Mouse (Mus musculus): Measurements from ENCODE around the gene Skil. TPM values are rescaled to one million over a fixed set of nuclear protein-coding genes. Genes with fewer than 3 reads are reported as not detected.
"Not testable (repeated sequence)": the region's sequence is repeated elsewhere in the genome, so short reads cannot be mapped to it uniquely, and the experiment has no call there.

Skil gene
- total RNA-seq, 2 experiments from 2014 or later: 13.2 to 17.1 TPM

DNA sequence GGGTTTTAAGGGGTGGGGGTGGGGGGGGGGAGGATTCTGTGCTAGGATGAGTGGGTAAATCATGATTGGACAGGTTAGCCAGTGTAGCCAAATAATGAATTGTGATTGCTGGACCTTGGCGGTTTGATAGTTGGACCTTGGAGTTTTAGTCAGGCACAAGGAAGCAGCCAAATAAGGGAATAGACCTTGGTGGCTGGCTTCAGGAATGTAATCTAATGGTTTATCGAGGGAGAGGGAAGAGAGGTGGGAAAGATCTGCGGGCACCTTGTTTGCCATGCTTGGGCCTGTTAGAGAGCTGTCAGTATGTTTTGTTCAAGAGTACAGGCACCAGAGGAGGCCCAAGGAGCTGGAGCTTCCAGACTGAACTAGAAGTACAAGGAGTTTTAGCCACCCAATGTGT lies 32.0 kb downstream of the Skil start:
- no peak for DNase-seq (ENCODE audit: low spot score)

DNA sequence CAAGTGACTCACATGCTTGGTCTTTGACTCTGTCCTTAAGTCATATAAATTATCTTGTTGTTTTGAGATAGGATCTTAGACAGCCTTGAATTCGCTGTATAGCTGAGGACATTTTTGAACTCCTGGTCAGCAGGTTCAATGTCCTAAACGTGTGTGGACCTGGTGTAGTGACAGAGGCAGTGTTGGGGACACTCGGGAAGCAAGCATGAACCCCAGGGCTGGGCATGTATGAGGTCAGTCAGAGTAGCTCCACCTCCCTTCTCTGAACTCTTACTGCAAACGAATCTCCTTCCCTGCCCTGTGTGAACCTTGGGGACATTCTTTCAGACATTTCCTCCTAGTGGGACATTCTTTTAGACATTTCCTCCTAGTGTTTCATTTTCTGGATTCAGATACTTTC lies 34.9 kb downstream of the Skil start:
- DNase-seq (ENCODE audit: low spot score): no peak

DNA sequence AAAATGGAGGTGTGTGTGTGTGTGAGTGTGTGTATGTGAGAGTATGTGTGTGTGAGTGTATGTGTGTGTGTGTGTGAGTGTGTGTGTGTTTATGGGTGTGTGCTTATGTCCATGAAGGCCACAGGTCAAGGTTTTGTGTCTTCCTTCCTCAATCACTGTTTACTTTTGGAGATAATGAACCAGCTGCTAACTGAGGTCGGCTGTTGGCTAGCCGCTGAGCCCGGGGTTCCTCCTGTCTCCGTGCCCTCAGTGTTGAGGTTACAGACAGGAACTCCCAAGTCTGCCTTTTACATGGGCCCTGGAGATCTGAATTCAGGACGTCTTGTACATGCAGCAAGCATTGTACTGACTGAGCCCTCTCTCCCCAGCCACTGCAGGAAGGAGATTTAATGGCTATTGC lies 38.8 kb downstream of the Skil start:
- no peak for DNase-seq (ENCODE audit: low spot score)

DNA sequence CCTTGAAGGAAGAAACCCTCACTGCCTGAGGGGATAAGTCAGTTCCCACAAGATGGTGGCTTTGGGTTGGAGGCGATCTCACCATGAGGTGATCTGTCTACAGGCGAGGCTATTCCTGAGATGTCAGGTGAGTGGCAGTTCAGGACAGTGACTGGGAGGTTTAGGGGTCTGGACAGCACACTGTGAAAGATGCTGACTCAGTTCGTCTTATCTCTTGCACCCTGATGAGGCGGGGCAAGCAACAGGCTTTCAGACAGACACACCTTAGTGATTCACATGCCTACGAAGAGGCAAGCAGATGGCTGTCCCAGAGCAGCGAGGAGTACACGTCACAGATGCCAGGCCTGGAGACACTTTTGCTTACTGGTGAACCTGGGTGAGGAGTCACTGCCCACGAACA lies 39.4 kb downstream of the Skil start:
- DNase-seq (ENCODE audit: low spot score): no peak

DNA sequence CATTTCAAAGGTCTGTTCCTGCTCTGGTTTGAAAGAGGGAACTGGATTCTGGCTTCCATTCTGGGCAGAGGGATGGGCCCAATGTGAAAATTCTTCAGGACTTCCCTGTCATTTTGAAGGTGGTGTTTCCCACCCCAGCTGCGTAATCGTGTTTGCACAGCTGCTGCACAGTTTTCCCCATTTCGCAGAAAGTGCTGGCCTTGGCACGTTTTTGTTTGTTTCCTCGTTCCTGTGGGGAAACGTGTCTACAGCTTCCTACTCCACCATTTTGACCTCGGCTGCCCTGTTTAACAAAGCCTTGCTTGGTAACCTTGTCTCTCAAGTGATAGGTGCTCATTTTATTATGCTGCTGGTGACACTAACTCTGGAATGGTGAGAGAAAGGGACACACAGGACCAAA lies 39.8 kb downstream of the Skil start:
- DNase-seq (ENCODE audit: low spot score): no peak

DNA sequence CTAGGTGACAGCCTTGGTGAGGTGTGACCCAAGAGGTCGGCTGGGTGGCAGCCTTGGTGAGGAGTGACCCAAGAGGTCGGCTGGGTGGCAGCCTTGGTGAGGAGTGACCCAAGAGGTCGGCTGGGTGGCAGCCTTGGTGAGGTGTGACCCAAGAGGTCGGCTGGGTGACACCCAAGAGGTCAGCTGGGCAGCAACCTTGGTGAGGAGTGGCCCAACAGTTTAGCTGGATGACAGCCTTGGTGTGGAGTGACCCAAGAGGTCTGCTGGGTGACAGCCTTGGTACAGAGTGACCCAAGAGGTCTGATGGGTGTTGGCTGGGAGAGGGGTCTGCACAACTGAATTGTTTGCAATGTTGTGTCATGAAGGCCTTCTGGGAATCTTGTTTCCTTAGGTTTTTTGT lies 41.7 kb downstream of the Skil start:
- DNase-seq (ENCODE audit: low spot score): not testable (repeated sequence)

DNA sequence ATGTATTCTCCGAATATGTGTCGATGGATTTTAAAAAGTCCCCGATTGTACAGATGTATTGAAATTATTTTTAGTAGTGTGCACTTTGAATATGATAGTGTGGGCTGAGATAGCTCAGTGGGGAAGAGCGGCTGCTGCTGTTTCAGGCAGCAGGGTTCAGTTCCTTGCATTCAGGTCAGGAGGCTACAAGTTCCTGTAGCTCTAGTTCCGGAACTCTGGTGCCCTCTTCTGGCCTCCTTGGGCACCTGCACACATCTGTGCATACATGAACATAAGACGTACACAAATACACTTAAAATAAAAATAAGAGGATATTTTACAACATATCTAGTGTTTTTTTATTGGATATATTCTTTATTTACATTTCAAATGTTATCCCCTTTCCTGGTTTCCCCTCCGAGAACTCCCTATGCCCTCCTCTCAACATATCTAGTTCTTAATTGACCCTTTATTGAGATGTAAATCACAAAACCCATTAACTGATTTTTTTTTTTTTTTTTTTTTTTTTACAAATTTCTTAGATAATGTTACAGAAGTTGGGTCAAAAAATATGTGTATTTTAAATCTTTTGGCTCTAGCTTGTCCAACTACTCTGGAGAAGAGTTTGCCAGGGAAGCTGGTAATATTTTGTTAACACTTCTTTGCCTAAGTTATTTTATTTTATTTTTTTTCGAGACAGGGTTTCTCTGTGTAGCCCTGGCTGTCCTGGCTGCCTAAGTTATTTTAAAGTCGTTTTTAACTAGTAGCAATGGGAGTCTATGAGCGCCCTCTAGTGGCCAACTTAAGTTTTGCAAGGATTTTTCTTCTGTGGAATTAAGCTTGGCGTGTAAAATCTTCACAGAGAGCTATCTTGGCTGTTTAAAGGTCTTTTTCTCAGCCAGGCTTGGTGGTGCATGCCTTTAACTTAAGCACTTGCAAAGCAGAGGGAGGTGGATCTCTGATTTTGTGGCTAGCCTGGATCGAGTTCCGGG lies 43.9 kb downstream of the Skil start:
- peak; percentile 78 for DNase-seq (ENCODE audit: low spot score)

DNA sequence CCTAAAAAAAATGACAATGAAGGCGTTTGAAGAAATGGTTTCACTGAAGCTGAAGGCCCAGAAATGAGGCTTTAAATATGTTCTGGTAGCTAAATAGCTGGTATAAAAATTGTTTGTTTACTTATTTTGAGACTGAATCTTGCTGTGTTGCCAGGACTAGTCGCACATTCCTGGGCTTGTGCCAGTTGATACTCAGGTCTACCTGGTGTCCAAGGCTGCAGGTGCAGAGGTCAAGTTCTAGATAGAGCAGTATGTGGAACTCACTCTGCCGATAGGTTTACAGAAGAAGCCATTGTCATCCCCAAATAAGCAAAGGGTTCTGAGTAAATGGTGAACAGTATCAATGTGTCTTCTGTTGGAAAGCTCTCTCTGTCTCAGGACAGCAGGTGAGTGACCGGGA lies 46.8 kb downstream of the Skil start:
- no peak for DNase-seq (ENCODE audit: low spot score)

DNA sequence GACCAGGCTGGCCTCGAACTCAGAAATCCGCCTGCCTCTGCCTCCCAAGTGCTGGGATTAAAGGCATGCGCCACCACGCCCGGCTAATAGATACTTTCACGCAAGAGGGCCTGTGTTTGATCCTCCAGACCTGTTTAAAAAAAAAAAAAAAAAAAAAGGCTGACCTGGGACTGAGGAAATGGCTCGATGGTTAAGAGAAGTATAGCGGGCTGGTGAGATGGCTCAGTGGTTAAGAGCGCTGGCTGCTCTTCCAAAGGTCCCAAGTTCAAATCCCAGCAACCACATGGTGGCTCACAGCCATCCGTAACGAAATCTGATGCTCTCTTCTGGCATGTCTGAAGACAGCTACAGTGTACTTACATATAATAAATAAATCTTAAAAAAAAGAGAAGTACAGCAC lies 50.4 kb downstream of the Skil start:
- not testable (repeated sequence) for DNase-seq (ENCODE audit: low spot score)

DNA sequence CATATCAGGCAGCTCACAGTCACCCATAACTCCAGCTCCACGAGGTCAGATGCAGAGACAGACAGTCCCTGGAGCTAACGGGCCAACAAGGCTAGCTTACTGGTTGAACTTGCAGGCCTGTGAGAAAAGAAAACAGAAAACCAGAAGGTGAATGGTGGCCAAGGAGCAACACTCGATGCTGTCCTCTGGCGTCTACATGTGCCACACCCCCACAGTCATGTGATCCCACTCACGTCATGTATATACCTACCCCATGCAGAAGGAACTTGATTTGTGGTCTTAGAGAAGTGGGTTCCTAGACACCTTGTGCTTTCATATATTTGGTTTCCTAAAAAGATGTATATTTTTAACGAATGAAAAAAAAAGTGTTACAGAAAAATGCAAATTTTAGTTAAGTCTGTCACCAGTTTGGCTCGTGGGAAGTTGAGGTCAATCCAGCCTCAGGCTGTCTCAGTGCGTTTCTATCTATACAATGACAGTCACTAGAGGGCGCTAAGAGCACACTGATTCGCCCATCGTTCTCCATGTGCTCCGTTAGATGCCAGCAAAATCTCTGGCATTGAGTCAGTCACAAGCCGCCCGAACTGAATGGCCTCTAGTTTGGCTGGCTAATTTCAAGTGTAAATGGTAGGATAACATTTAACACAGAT lies 50.9 kb downstream of the Skil start:
- peak; percentile 88 for DNase-seq (ENCODE audit: low spot score)

DNA sequence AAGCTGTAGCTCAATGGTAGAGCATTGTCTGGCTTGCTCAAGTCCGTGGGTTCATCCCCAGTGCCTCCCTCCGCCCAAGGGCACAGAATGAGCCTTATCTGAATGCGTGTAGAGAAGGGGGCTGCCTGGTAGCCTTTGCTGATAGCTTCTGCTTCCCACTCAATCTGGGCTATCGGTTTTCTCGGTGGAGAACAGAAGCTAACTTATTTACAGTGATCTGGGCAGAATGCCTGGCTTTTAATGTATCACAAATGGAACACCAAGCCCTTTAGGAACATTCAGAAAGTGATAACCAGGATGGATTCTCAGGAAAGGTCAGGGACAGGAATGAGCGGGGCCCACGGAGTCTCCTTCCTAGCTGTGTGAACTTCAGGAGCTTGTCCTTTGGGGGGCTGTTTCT lies 53.7 kb downstream of the Skil start:
- no peak for DNase-seq (ENCODE audit: low spot score)

DNA sequence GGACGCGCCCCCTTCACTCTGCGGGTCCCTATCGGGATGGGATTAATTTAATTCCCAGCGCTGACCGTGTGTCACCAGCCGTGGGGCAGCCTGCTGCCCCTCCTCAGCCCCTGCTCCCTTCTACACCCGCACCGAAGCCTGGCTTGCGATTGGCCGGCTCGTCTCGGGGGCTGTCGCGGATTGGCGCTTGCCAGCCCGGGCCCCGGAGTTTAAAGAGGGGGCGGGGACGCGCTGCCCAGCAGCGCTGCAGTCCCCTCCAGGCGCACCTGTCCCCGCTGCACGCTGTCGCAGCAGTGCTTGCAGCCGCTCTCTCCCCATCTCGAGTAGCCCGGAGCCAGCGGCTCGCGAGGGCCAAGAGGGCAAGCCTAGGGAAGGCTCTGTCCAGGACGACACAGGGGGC lies 54.8 kb downstream of the Skil start, which contains the start of gene Cldn11:
TSS of gene Cldn11 (plus strand) at position 215 of the 400 bp plus-strand sequence.
- no peak for DNase-seq (ENCODE audit: low spot score)

DNA sequence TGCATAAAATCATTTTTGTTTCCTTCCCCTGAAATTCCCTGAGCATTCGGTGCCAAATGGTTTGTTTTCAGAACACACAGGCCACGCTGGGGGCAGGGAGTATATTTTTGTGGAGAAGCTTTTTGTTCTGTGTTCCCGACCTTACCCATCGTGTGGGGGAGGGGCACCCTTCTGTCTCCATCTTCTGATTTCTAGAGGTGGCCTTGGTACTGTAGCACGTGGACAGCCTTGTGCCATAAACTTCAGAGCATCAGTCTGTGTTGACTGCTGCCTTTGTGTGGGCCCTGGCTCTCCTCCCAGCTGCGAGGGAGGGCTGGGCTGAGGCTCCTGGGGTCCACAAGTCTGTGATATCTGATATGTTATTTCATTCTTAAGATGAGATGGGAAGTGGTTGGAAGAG lies 57.2 kb downstream of the Skil start:
- DNase-seq (ENCODE audit: low spot score): no peak

DNA sequence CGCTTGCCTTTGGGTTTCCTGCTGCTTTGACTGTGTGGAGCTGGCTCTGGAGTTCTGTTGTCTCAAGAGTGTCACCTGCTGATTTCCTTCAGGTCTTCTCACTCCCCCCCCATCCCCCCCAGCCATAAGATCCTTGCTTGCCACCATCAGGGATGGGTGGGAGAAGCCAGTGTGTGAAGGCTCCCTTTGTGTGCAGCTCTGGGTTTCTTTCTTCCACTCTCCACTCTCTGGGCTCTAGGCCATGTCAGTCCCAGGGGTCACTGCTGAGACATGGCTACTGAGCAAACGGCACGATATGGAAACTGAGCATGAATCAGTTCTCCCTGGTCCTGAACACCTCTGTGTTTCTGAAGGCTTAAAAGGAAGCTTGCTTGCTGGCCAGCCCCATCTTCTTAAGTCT lies 61.3 kb downstream of the Skil start:
- DNase-seq (ENCODE audit: low spot score): no peak

DNA sequence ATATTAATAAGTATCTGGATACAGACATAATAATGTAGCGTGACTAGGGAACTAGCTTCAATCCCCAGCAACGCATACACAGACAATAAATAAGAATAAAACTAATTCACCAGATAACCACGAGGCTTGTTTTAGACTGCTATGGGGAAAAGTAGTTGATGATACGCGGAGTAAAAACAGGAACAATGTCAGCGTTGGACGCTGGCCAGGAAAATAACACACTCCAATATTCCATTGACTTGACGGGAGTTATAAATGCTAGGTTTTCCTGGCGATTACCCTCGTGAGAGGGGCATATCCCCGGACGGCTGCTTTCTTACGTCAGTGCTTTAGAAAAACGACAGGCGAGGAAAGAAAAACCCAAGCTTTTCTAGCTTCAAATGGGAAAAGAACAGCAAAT lies 62.9 kb downstream of the Skil start:
- no peak for DNase-seq (ENCODE audit: low spot score)

DNA sequence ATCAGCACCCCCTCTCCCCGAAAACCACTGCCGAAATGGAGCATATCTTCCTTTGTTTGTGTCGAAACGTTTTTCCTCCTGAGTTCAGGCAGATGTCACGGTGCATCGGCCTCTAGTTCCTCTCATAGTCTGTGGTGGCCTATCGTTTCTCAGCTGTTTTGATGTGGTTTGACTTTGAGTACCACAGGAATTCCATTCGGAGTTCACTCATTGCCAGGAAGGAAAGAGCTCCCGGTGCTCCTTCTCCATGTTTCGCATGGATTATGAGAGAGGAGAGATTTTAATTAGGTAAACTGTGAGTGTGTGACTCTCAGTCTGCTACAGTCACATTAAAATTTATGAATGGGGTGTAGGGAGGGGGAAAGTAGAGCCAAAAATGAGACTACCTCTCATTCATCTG lies 65.2 kb downstream of the Skil start:
- DNase-seq (ENCODE audit: low spot score): no peak

DNA sequence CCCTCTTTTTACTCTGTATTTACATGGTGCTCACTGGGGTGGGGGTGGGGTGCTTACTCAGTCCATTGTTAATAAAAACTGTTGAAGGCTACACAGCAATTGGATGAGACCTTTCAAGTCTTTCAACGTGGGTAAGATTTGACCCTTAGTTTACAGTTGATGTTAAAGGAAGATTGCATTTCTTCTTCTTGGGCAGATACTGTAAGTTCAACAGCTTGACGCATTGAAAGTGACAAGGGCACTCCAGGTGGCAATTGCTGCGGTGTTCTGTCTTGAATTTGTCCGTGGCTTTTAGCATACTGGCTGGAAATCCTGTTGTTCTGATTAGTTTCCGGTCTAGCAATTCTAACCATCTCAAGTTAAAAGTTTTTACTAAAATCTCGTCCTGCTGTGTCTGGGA lies 66.5 kb downstream of the Skil start:
- no peak for DNase-seq (ENCODE audit: low spot score)

DNA sequence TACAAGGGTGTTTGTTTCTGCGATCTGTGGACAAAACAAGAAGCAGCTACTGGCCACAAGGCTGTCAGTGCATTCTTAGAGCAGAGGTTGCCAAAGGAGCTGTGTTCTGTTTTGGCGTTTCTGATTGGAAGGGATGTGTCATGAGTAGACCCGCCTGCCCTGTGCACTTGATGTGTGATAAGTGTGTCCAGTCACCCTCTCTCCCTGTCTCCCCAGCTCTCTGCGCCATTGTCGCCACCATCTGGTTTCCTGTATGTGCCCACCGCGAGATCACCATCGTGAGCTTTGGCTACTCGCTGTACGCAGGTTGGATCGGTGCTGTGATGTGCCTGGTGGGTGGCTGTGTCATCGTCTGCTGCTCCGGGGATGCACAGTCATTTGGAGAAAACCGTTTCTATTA lies 68.0 kb downstream of the Skil start:
- DNase-seq (ENCODE audit: low spot score): no peak

DNA sequence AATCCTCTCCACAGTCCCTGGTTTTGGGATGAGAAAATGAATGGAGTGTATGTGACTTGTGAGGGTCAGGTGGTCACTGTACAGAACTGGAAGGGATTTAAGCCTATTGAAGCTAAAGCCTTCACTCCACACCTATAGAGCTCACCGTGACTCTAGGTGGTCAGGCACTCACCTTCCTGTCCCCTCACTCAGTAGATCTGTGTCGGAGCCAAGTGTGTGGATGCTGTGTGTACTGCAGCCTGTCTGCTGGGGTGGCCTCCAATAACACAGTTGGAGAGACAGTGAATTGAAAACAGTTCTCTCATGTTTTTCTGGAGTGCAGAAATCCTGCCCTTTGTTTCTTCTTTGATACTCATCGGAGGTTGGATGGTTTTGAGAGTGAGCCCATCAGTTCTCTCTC lies 70.9 kb downstream of the Skil start:
- no peak for DNase-seq (ENCODE audit: low spot score)

DNA sequence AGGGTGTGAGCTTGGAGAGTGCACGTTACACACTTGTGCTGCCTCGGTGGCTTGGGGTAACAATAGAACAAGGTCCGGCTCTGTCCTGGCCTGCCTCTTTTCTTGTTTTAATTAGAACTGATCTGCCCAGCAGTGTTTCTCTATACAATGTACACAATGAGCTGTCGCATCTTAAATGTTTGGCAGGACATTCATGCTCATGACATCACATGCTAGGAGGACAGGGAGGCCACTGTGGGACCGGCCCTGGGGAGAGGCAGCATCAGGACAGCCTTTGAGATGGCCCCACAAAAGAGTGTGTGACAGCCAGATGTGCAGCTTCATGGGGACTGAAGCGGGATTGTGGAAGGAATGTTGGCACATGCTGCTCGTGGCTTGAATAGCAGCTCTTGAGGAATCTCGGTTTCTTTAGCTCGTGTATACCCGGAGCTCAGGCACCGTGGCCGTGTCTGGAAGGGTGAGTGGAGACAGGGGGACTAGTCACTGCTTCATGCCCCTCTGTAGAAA lies 71.6 kb downstream of the Skil start:
- no peak for DNase-seq (ENCODE audit: low spot score)
